Mouse (Mus musculus) C3H10T1/2 (cell line): ENCODE measurements around the gene Nfatc4. TPM values are rescaled to one million over a fixed set of nuclear protein-coding genes. Genes with fewer than 3 reads are reported as not detected.

Source experiments
- polyA plus RNA-seq, 2 experiments: library from polyadenylated mRNA; unstranded; fragments of >200 nt; fragmentation: generic; extraction: Trizol; gene quantifications; one replicate each; pipeline ENCODE4 v1.2.1; 2012; ENCODE audit warnings: missing spikeins in 2 of 2

Gene Nfatc4
- polyA plus RNA-seq = 10 to 100 TPM in 1 of 2 experiments, 1 to 10 TPM in 1; 2.5 to 19.8 TPM

DNA sequence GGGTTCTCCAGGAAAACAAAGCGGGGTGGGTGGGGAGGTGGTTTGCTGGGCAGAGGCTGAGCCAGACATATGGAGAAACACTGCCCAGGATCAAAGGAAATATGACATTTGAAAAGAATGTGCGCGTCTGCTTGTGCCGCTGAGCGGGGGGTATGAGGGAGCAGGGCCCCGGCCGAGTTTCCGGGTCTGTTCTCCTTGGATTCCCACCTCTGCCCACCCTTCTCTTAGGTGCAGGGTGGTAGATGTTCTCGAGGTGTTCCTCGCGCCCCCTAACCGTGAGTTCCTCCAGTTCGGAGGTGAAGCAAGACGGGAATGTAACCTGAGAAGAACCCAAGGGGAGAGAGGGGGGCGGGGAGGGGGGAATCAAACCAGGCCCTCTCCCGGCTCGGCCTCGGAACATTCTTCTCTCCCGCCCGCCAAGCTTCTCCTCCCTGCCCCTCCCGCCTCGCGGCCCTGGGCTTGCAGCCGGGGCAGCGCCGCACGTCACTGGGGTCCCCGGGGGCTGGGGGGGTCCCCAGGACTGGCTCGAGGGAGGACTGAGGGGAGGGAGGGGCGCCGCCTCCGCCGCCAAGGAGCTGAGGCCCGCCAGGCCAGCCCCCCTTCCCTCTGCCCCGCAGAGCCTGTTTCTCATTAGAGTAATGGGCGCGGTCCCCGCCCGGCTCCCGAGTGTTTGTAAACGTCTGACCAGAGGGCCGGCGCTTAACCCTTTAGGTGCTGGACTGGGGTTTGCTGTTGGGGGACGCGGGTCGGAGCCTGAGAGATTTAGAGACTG is at the start of gene Nfatc4:
Nfatc4 (plus strand) TSS at position 154 of the 772 bp plus-strand sequence.

GRCm38 (mm10) chr14:55783958-55784235 is 39.0 kb upstream of the Nfatc4 start, which contains the start of gene Adcy4:
TSS of gene Adcy4 (minus strand) at chr14:55784095.

DNA sequence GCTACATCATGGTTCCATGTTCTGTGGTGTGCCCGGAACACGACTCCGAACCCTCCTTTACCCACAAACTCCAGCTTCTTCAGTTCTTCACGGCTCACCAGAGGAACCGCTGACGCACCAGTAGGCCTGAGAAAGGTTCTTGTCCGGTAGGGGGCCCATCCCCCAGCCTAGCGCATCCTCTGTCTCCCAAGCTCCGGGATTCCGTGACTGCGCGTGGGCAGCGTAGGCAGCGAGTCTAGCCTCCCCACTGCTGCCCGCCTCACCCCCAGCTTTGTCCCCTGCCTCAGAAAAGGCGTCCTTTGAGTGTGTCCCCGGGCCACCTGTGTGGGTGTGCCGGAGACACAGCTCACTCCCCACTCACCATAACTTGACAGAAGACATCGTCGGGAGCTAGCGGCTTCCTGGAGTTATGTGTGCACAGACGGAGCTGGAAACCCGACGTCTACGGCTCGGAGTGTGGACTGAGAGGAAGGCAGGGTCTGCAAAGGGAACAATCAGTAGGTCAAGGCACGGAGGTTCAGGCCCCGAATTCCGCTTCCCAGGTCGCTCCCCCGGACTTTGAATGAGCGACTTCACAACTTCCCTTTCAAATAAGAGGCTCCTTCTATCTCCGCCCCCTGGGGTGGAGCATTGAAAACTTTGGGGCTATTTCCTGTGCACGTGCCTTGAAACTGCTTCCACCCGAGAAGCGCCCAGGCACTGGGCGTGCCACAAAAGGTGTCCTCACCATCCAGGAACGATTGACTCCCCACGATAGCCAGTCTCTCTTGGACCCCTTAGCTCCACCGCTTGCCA is 34.5 kb upstream of the Nfatc4 start, which contains the start of gene Ripk3:
Ripk3 (minus strand) TSS at position 610 of the 795 bp plus-strand sequence.

DNA sequence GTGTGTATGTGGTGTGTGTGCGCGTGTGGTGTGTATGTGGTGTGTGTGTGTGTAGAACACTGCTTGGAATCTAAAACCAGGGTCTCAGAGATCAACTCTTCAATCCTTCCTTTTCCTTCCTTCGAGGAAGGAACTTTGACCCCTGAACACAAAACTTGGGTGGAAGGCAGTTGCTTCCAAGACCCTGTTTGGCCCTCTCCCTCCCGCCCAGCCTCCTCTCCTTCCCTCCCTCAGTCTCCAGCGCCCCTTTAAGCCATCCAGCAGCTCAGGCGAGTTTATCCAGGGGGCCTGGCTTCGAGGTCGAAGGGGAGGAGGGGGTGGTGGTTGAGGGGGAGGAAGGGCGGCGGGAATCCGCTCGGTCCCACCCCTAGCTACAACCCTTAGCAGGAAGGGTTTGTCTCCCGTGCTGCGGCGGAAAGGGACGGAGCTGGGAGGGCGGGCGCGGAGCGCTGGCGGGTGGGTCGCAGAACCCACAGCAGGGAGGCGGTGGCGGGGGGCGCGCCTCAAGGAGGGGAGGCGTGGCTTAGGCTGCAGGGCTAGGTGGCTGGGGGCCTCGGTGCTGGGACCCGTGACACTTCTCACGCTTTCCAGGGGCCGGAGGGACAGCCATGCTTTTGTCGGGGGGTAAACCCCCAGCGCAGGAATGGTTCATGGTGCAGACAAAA is 30.8 kb downstream of the Nfatc4 start, which contains the start of gene Nynrin:
Nynrin (plus strand) TSS at position 390 of the 665 bp plus-strand sequence.

Other genes starting within 250 kb of the Nfatc4 start
- not detected for gene Fitm1, start 247.5 kb upstream of the Nfatc4 start, polyA plus RNA-seq
- gene Psme1, start 245.0 kb upstream of the Nfatc4 start, polyA plus RNA-seq = 100 to 1,000 TPM; 148 to 216 TPM
- gene Emc9, start 237.8 kb upstream of the Nfatc4 start, polyA plus RNA-seq = 10 to 100 TPM in 1 of 2 experiments, 1 to 10 TPM in 1; 6.1 to 11.5 TPM
- 100 to 1,000 TPM; 139 to 336 TPM for gene Psme2, start 232.0 kb upstream of the Nfatc4 start, polyA plus RNA-seq
- gene Rnf31, start 231.4 kb upstream of the Nfatc4 start, polyA plus RNA-seq = 10 to 100 TPM; 18.0 to 18.4 TPM
- 10 to 100 TPM in 1 of 2 experiments, 1 to 10 TPM in 1; 1.0 to 22.0 TPM for gene Irf9, start 219.6 kb upstream of the Nfatc4 start, polyA plus RNA-seq
- not detected for gene Rec8, start 205.1 kb upstream of the Nfatc4 start, polyA plus RNA-seq
- 100 to 1,000 TPM in 1 of 2 experiments, 10 to 100 TPM in 1; 83.9 to 139 TPM for gene Ipo4, start 187.2 kb upstream of the Nfatc4 start, polyA plus RNA-seq
- gene Gm49378, start 185.2 kb upstream of the Nfatc4 start, polyA plus RNA-seq = under 1 TPM; 0.04 to 0.05 TPM
- gene Tm9sf1, start 179.3 kb upstream of the Nfatc4 start, polyA plus RNA-seq = 10 to 100 TPM; 25.9 to 65.1 TPM
- 1 to 10 TPM in 1 of 2 experiments, under 1 TPM in 1; 0.29 to 1.1 TPM for gene Tssk4, start 173.0 kb upstream of the Nfatc4 start, polyA plus RNA-seq
- 10 to 100 TPM in 1 of 2 experiments, 1 to 10 TPM in 1; 9.1 to 23.8 TPM for gene Mdp1, start 162.6 kb upstream of the Nfatc4 start, polyA plus RNA-seq
- 10 to 100 TPM in 1 of 2 experiments, 1 to 10 TPM in 1; 5.5 to 13.1 TPM for gene Gmpr2, start 151.2 kb upstream of the Nfatc4 start, polyA plus RNA-seq
- gene Nedd8, start 151.0 kb upstream of the Nfatc4 start, polyA plus RNA-seq = 100 to 1,000 TPM; 239 to 456 TPM
- 10 to 100 TPM in 1 of 2 experiments, 1 to 10 TPM in 1; 9.3 to 11.8 TPM for gene Tinf2, start 141.3 kb upstream of the Nfatc4 start, polyA plus RNA-seq
- under 1 TPM; 0.01 to 0.08 TPM for gene Tgm1, start 109.2 kb upstream of the Nfatc4 start, polyA plus RNA-seq
- 10 to 100 TPM in 1 of 2 experiments, 1 to 10 TPM in 1; 8.2 to 12.8 TPM for gene Rabggta, start 100.9 kb upstream of the Nfatc4 start, polyA plus RNA-seq
- 10 to 100 TPM; 46.0 to 89.8 TPM for gene Dhrs1, start 77.5 kb upstream of the Nfatc4 start, polyA plus RNA-seq
- gene Nop9, start 77.5 kb upstream of the Nfatc4 start, polyA plus RNA-seq = 10 to 100 TPM; 15.2 to 35.9 TPM
- gene Cideb, start 64.7 kb upstream of the Nfatc4 start, polyA plus RNA-seq = 1 to 10 TPM in 1 of 2 experiments, under 1 TPM in 1; 0.11 to 3.7 TPM
- gene Ltb4r2, start 61.7 kb upstream of the Nfatc4 start, polyA plus RNA-seq = under 1 TPM; 0.02 to 0.05 TPM
- gene Ltb4r1, start 57.2 kb upstream of the Nfatc4 start, polyA plus RNA-seq = under 1 TPM in 1 of 2 experiments, not detected in 1; 0.04 TPM
- not detected for gene Adcy4, start 39.0 kb upstream of the Nfatc4 start, polyA plus RNA-seq
- gene Ripk3, start 34.3 kb upstream of the Nfatc4 start, polyA plus RNA-seq = 1 to 10 TPM; 3.8 to 4.1 TPM
- gene Nynrin, start 30.9 kb downstream of the Nfatc4 start, polyA plus RNA-seq = 1 to 10 TPM in 1 of 2 experiments, under 1 TPM in 1; 0.09 to 4.1 TPM
- under 1 TPM; 0.08 to 0.98 TPM for gene Cbln3, start 61.2 kb downstream of the Nfatc4 start, polyA plus RNA-seq
- gene Khnyn, start 61.8 kb downstream of the Nfatc4 start, polyA plus RNA-seq = 1 to 10 TPM; 1.2 to 9.7 TPM
- gene Sdr39u1, start 77.1 kb downstream of the Nfatc4 start, polyA plus RNA-seq = under 1 TPM in 1 of 2 experiments, not detected in 1; 0.44 TPM
- under 1 TPM in 1 of 2 experiments, not detected in 1; 0.05 TPM for gene Cma1, start 121.5 kb downstream of the Nfatc4 start, polyA plus RNA-seq
- gene Cma2, start 127.8 kb downstream of the Nfatc4 start, polyA plus RNA-seq = not detected
- not detected for gene Mcpt1, start 194.8 kb downstream of the Nfatc4 start, polyA plus RNA-seq
- gene Mcpt9, start 207.4 kb downstream of the Nfatc4 start, polyA plus RNA-seq = not detected
- not detected for gene Mcpt2, start 218.9 kb downstream of the Nfatc4 start, polyA plus RNA-seq
- gene Mcpt4, start 239.2 kb downstream of the Nfatc4 start, polyA plus RNA-seq = not detected